Mouse (Mus musculus) limb, embryonic 12.5 days (tissue): Measurements from ENCODE around the gene Irf2bp1. TPM values are rescaled to one million over a fixed set of nuclear protein-coding genes. Genes with fewer than 3 reads are reported as not detected.

Experiments
- ATAC-seq: fragments of 200-750 bp; cut with Nextera tagmentation; 2 replicates; pipeline ENCODE4 v1.8.0; 2017; ENCODE audit warnings: low read depth, moderate TSS enrichment; ENCODE audit not compliant: insufficient number of reproducible peaks, insufficient read depth, low FRiP score, low TSS enrichment
- H3K27ac ChIP-seq: fragments of 300-500 bp; sonication (generic); 2 replicates; pipeline ENCODE4 v1.5.1; 2016; ENCODE audit warnings: mild to moderate bottlenecking, moderate library complexity
- H3K27me3 ChIP-seq: fragments of 300-500 bp; sonication (generic); 2 replicates; pipeline ENCODE4 v1.6.1; 2016; ENCODE audit warnings: mild to moderate bottlenecking, moderate library complexity
- H3K36me3 ChIP-seq: fragments of 300-500 bp; sonication (generic); 2 replicates; pipeline ENCODE4 v1.6.1; 2016; ENCODE audit warnings: mild to moderate bottlenecking, moderate library complexity
- H3K4me1 ChIP-seq: fragments of 300-500 bp; sonication (generic); replicated peaks from 2 replicates; pipeline ENCODE4 v1.6.1; 2016
- H3K4me2 ChIP-seq: fragments of 300-500 bp; sonication (generic); 2 replicates; pipeline ENCODE4 v1.6.1; 2016; ENCODE audit warnings: mild to moderate bottlenecking, moderate library complexity
- H3K4me3 ChIP-seq: fragments of 300-500 bp; sonication (generic); replicated peaks from 2 replicates; pipeline ENCODE4 v1.5.1; 2016; ENCODE audit warnings: mild to moderate bottlenecking
- H3K9ac ChIP-seq: fragments of 300-500 bp; sonication (generic); replicated peaks from 2 replicates; pipeline ENCODE4 v1.6.1; 2016; ENCODE audit warnings: mild to moderate bottlenecking, moderate library complexity
- H3K9me3 ChIP-seq: fragments of 300-500 bp; sonication (generic); 2 replicates; pipeline ENCODE4 v1.6.1; 2016; ENCODE audit warnings: mild to moderate bottlenecking, moderate library complexity
- WGBS: fragments of 180-500 bp; shearing (Covaris S2); methylation state at CpG from one replicate; pipeline ENCODE4 v1.1.7; 2016; 5-methylcytosine and 5-hydroxymethylcytosine counted together
- polyA plus RNA-seq: library from polyadenylated mRNA; unstranded; fragments of >200 nt; fragmentation: Nextera tagmentation; extraction: Ambion mirVana; gene quantifications from 2 replicates; pipeline ENCODE4 v1.2.1, GENCODE M21; 2016

The Irf2bp1 gene
- polyA plus RNA-seq, 1 experiment from 2014 or later, result 44.4 TPM

DNA sequence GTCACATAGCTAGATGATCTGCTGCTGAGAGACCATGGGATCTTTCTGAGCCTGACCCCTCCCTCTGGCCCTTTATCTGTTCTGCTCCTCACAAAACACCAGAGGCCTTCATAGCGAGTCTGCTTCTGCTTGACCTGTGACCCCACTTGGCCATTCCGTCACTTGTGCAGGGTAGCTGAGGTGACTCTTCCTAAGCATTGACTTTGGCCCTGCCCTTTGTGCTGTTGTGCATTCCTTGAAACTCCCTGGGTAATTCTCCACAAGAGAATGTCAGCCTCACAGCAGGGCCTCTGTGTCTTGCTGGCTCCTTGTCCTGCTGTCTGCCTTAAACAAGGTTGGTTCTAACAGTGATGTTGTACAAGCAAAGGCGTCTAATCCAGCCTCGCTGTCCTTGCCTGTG, 27.8 kb downstream of the Irf2bp1 start:
- Histone ChIP-seq H3K36me3 (peaks cover 83% of the 10 kb centered on the region), H3K27ac (no peak overlapping the region), H3K4me2 (no peak overlapping the region), H3K9me3 (no peaks in the 10 kb centered on the region), H3K27me3 (no peaks in the 10 kb centered on the region), H3K9ac (no peak overlapping the region), H3K4me3 (no peak overlapping the region), H3K4me1 (no peaks in the 10 kb centered on the region)
- 84% methylated on average over 4 of the region's 4 CpGs for WGBS
- ATAC-seq, result no peak

DNA sequence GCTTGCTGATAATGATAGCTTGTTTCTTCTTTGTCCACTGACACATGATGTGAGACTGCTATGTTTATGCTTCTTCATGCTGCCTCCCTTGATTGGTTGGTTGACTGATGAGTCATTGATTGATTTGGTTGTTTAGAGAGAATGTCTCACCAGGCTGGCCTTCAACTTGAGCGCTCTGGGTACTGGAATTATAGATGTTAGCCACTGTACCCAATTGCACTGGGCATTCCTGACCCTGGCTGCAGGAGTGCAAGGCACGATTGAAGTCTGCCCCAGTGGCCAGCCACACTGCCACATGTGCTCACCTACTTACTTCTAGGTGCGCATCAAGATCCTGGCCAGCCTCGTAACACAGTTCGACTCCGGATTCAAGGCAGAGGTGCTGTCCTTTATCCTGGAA, 40.8 kb downstream of the Irf2bp1 start:
- no peak overlapping the region for H3K4me2 ChIP-seq
- H3K4me1 ChIP-seq, result no peaks in the 10 kb centered on the region
- H3K27ac ChIP-seq, result no peak overlapping the region
- no peaks in the 10 kb centered on the region for H3K9me3 ChIP-seq
- WGBS, result 97% methylated on average over 6 of the region's 6 CpGs
- ATAC-seq, result no peak
- no peaks in the 10 kb centered on the region for H3K27me3 ChIP-seq
- H3K4me3 ChIP-seq, result no peak overlapping the region
- H3K36me3 ChIP-seq, result peaks cover 100% of the 10 kb centered on the region
- no peak overlapping the region for H3K9ac ChIP-seq

DNA sequence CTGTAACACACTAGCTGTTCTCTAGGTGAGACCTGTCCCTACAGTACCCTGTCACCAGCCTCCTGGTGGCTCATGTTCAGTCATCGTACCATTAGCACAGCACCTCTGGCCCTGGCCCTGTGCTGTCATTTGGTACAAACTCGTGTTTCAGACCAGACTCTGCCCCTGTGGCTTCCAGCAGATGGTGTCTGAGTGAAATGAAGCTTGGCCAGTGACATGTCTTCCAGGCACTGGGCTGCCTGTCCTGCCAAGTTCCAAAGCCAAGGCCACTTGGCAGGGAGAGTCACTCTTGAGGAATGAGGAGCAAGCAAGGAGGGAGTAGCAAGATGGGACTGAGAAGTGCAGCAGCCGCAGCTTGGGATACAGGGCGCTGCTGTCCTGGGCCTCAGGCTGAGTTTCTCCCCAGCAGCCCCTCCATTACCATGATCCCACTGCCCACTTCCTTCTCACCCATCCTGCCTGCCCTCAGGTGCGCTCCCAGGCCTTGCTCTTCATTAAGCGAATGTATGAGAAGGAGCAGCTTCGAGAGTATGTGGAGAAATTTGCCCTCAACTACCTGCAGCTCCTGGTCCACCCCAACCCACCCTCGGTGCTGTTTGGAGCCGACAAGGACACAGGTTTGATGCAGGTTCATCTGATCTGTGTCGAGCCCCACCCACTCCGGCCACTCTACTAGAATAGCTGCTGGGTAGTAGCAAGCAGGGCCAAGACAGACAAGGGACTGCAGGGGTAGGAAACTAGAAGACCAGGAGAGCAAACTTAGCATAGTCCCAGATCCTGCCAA, 42.6 kb downstream of the Irf2bp1 start:
- Histone ChIP-seq H3K4me1 (no peaks in the 10 kb centered on the region), H3K36me3 (peaks cover 100% of the 10 kb centered on the region), H3K4me2 (no peak overlapping the region), H3K9me3 (no peaks in the 10 kb centered on the region), H3K27ac (no peak overlapping the region), H3K4me3 (no peak overlapping the region), H3K9ac (no peak overlapping the region), H3K27me3 (no peaks in the 10 kb centered on the region)
- ATAC-seq, result no peak
- 92% methylated on average over 11 of the region's 11 CpGs for WGBS

DNA sequence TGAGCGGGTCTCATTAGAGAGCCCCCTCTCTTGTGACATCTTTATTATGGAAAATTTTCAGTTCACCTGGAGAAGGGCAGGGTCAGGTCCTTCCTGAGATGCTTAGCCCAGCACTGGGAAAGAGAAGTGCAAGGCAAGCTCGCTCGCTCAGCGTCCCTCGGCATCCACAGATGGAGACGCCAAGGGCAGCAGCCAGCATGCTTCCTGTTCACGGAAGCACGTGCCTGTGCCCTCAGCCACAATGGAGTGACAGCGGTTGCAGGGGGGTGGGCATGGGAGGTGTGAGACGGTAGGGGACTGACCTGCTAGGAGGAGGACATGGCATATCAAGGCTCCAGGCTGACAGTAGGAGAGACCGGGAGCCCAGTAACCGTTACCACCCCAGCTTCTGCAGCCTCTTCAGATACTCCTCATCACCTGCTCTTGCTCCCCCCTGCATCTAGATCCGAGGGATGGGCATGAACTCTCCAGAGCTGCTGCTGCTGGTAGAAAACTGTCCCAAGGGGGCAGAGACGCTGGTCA, 44.2 kb downstream of the Irf2bp1 start:
- H3K4me3 ChIP-seq, result no peak overlapping the region
- 89% methylated on average over 14 of the region's 14 CpGs for WGBS
- no peak overlapping the region for H3K27ac ChIP-seq
- H3K4me1 ChIP-seq, result no peaks in the 10 kb centered on the region
- no peaks in the 10 kb centered on the region for H3K9me3 ChIP-seq
- ATAC-seq, result no peak
- peaks cover 99% of the 10 kb centered on the region for H3K36me3 ChIP-seq
- no peak overlapping the region for H3K4me2 ChIP-seq
- H3K27me3 ChIP-seq, result no peaks in the 10 kb centered on the region
- no peak overlapping the region for H3K9ac ChIP-seq

DNA sequence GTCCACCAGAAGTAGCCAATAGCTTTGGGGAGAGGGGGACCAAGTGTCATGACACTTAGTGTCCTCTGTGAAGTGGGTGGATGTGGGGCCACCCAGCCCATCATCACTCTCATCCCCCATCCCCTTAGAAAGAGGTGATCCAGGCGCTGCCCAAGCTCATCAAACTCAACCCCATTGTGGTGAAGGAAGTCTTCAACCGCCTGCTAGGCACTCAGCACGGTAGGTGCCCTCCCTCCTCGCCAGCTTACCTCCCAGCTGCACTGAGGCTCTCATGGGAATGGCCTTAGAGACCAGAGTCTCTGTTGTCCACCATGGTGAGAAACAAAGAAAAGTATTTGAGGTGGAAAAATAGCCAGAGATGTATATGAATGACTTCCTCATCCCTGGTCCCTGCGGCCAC, 45.4 kb downstream of the Irf2bp1 start:
- no peak overlapping the region for H3K4me2 ChIP-seq
- peaks cover 95% of the 10 kb centered on the region for H3K36me3 ChIP-seq
- no peak overlapping the region for H3K4me3 ChIP-seq
- H3K27ac ChIP-seq, result no peak overlapping the region
- H3K27me3 ChIP-seq, result no peaks in the 10 kb centered on the region
- H3K9ac ChIP-seq, result no peak overlapping the region
- ATAC-seq, result no peak
- H3K4me1 ChIP-seq, result peaks cover 6% of the 10 kb centered on the region
- WGBS, result 83% methylated on average over 5 of the region's 5 CpGs
- H3K9me3 ChIP-seq, result no peaks in the 10 kb centered on the region

DNA sequence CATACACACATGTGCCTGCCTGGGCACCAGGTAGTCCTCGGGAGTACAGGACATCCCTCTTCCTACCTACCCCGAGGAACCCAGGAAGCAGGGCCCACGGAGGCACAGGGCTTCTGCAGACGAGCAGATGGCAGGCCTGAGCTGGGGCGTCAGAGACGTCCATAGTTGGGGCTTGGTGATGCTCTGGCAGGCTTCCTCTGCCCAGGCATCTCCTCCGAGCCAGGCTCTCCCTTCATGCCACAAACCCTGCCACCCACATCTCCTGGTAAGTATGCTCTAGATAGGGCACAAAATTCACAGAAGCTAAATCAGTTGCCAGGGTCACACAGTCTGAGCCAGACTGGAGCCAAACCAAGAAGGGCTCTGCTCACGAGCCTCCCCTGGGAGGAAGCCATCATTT, 46.3 kb downstream of the Irf2bp1 start:
- Histone ChIP-seq H3K27me3 (no peaks in the 10 kb centered on the region), H3K9me3 (no peaks in the 10 kb centered on the region), H3K9ac (no peak overlapping the region), H3K27ac (no peak overlapping the region), H3K4me1 (peaks cover 11% of the 10 kb centered on the region), H3K4me2 (no peak overlapping the region), H3K4me3 (no peak overlapping the region), H3K36me3 (peaks cover 91% of the 10 kb centered on the region)
- 83% methylated on average over 8 of the region's 8 CpGs for WGBS
- ATAC-seq, result no peak

DNA sequence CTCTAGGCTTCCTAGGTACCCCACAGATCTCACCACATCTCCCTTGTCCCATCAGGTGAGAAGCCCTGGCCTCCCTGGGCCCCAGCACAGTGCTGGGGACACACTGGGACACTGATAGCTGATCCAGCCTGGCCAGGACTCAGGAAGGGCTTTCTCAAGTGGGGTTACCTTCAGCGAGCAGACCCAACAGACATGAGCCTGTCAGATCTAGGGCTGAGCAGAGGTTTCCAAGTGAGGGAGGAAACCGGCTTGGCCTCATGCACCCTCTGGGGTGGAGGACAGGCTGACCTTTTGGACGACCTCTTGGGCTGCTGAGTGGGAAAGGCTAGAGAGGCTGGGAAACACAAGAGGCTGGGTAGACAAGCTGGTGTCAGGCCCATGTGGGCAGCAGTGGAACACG, 47.3 kb downstream of the Irf2bp1 start:
- Histone ChIP-seq H3K9ac (no peak overlapping the region), H3K4me2 (no peak overlapping the region), H3K9me3 (no peaks in the 10 kb centered on the region), H3K27ac (no peak overlapping the region), H3K4me1 (peaks cover 11% of the 10 kb centered on the region), H3K36me3 (peaks cover 86% of the 10 kb centered on the region), H3K4me3 (no peak overlapping the region), H3K27me3 (no peaks in the 10 kb centered on the region)
- 77% methylated on average over 4 of the region's 4 CpGs for WGBS
- ATAC-seq, result no peak

DNA sequence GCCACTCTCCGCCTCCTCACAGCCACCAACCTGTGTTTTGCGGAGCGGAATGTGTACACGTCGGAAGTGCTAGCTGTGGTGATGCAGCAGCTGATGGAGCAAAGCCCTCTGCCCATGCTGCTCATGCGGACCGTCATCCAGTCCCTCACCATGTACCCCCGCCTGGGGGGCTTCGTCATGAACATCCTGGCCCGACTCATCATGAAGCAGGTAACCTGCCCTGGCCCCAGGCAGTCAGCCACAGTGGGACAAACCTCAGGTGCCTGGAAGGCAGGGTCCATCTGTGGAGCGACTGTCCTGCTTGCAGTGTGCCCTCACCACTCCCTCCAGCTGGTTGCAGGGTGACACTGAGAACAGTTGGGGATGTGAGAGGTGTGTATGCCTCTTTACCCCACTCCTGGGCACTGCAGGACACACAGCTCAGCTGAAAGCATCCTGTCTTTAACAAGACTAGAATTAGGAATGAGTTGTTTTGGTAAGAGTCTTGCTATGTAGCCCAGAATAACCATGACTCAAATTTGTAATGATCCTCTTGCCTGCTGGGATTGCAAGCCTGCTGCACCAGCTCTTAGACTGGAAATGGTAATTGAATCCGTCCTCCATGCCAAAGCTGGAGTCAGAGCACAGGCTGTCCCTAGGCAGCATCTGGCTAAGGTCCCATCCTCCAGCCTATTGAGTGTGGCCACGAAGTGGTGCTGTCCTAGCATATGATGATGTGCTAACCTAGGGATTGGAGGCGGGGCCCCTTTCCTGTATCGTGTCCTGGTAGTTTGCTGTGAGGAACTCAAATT, 48.7 kb downstream of the Irf2bp1 start:
- H3K9me3 ChIP-seq, result no peaks in the 10 kb centered on the region
- H3K4me3 ChIP-seq, result no peak overlapping the region
- H3K27ac ChIP-seq, result no peak overlapping the region
- no peaks in the 10 kb centered on the region for H3K27me3 ChIP-seq
- 89% methylated on average over 15 of the region's 15 CpGs for WGBS
- H3K4me1 ChIP-seq, result peaks cover 11% of the 10 kb centered on the region
- no peak overlapping the region for H3K4me2 ChIP-seq
- peaks cover 72% of the 10 kb centered on the region for H3K36me3 ChIP-seq
- no peak for ATAC-seq
- no peak overlapping the region for H3K9ac ChIP-seq

DNA sequence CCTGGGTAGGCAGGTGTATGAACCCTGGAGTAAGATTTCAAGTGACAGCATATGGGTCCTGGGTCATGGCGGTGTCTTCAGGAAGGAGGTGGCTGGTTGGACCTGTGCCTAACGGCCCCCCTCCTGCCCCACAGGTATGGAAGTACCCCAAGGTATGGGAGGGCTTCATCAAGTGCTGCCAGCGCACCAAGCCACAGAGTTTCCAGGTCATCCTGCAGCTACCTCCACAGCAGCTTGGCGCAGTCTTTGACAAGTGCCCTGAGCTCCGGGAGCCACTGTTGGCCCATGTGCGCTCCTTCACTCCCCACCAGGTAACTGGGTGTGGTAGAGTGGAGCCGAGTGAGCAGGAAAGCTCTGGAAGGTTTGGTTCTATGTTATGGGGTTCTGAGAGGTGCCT, 49.3 kb downstream of the Irf2bp1 start:
- peaks cover 66% of the 10 kb centered on the region for H3K36me3 ChIP-seq
- 91% methylated on average over 7 of the region's 7 CpGs for WGBS
- no peaks in the 10 kb centered on the region for H3K27me3 ChIP-seq
- peaks cover 11% of the 10 kb centered on the region for H3K4me1 ChIP-seq
- no peak overlapping the region for H3K9ac ChIP-seq
- no peak overlapping the region for H3K4me3 ChIP-seq
- no peak overlapping the region for H3K4me2 ChIP-seq
- no peak for ATAC-seq
- H3K27ac ChIP-seq, result no peak overlapping the region
- no peaks in the 10 kb centered on the region for H3K9me3 ChIP-seq

DNA sequence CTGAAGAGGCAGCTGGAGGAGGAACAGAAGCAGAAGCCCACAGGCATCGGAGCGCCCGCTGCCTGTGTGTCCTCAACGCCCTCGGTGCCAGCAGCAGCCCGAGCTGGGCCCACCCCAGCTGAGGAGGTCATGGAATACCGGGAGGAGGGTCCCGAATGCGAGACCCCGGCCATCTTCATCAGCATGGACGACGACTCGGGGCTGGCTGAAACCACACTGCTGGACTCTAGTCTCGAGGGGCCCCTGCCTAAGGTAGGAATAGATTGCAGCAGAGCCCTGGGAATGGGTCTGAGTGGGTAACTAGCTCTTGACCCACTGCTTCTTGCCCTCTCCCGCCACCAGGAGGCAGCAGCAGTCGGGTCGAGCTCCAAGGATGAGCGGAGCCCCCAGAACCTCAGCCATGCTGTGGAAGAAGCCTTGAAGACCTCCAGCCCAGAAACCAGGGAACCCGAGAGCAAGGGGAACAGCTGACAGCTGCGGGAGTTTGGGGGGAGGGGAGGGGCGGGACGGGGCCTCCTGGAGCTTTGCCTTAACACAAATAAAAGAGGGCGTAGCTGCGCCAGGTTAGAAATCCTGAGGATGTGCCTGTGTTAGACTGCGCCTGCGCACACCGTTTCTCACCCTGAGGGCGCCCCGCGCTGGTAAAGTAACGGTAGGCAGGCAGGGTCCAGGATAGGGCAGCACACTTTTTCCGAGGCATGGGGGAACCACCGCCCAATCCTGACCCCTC, 50.4 kb downstream of the Irf2bp1 start, which contains the start of gene Rsph6a:
Rsph6a (plus strand) TSS at position 644 of the 730 bp plus-strand sequence.
- Histone ChIP-seq H3K27me3 (no peaks in the 10 kb centered on the region), H3K9ac (peak within 1 kb of the TSS; percentile 48), H3K4me2 (peak within 1 kb of the TSS; percentile 47), H3K36me3 (peaks cover 56% of the 10 kb centered on the region), H3K4me1 (peaks cover 11% of the 10 kb centered on the region), H3K9me3 (no peaks in the 10 kb centered on the region), H3K27ac (no peak within 1 kb of the TSS), H3K4me3 (peak within 1 kb of the TSS; percentile 20)
- ATAC-seq, result peak; percentile 35
- WGBS, result 33% methylated on average over 33 of the region's 33 CpGs

DNA sequence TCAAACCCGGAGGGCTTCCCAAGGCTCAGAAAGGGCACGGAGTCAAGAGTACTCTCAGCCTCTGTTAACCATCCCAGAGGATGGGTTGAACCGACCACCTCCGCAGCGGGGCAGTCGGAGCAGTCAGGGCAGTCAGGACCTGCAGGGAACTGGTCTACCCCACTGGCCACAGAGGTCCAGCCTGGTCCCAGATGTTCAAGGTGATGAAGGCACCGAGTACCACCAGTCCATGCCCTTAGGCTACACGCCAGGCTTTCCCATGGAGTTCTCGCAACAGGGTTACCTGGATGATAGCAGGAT, 50.9 kb downstream of the Irf2bp1 start:
- 72% methylated on average over 9 of the region's 9 CpGs for WGBS
- no peaks in the 10 kb centered on the region for H3K27me3 ChIP-seq
- peak; percentile 7; the same call in 1 of the 2 replicates for ATAC-seq
- peak overlapping the region; percentile 20 for H3K4me3 ChIP-seq
- no peak overlapping the region for H3K27ac ChIP-seq
- peaks cover 11% of the 10 kb centered on the region for H3K4me1 ChIP-seq
- H3K36me3 ChIP-seq, result peaks cover 50% of the 10 kb centered on the region
- peak overlapping the region; percentile 47 for H3K4me2 ChIP-seq
- H3K9ac ChIP-seq, result peak overlapping the region; percentile 48
- no peaks in the 10 kb centered on the region for H3K9me3 ChIP-seq
